Mouse (Mus musculus): ENCODE measurements around the gene Dnttip1. TPM values are rescaled to one million over a fixed set of nuclear protein-coding genes. Genes with fewer than 3 reads are reported as not detected.
"Not testable (repeated sequence)": the region's sequence is repeated elsewhere in the genome, so short reads cannot be mapped to it uniquely, and the experiment has no call there.

The Dnttip1 gene
- total RNA-seq, 2 experiments from 2014 or later, result 44.0 to 64.6 TPM

GRCm38 (mm10) chr2:164798554-164798953 lies 52.8 kb downstream of the Dnttip1 start:
- not testable (repeated sequence) for ATAC-seq (replicated peaks; ENCODE audit: low FRiP score, poor library complexity, severe bottlenecking)

- no peak for ATAC-seq (replicated peaks; ENCODE audit: low FRiP score, poor library complexity, severe bottlenecking)
Measured at GRCm38 (mm10) chr2:164800252-164801004, 54.6 kb downstream of the Dnttip1 start.

GRCm38 (mm10) chr2:164803201-164803920 lies 57.6 kb downstream of the Dnttip1 start:
- ATAC-seq (replicated peaks; ENCODE audit: low FRiP score, poor library complexity, severe bottlenecking), result no peak

GRCm38 (mm10) chr2:164803921-164804313 lies 58.1 kb downstream of the Dnttip1 start:
- no peak for ATAC-seq (replicated peaks; ENCODE audit: low FRiP score, poor library complexity, severe bottlenecking)

GRCm38 (mm10) chr2:164804533-164805331 lies 58.9 kb downstream of the Dnttip1 start, which contains the start of the genes Acot8 and Zswim3:
TSS of gene Acot8 (minus strand) at chr2:164804882.
TSS of gene Zswim3 (plus strand) at chr2:164805098.
- peak; percentile 91 for ATAC-seq (replicated peaks; ENCODE audit: low FRiP score, poor library complexity, severe bottlenecking)

- peak; percentile 80 for ATAC-seq (replicated peaks; ENCODE audit: low FRiP score, poor library complexity, severe bottlenecking)
Measured at GRCm38 (mm10) chr2:164805332-164805718, 59.5 kb downstream of the Dnttip1 start.

GRCm38 (mm10) chr2:164806614-164807013 lies 60.8 kb downstream of the Dnttip1 start:
- no peak for ATAC-seq (replicated peaks; ENCODE audit: low FRiP score, poor library complexity, severe bottlenecking)

- ATAC-seq (replicated peaks; ENCODE audit: low FRiP score, poor library complexity, severe bottlenecking), result no peak
Measured at GRCm38 (mm10) chr2:164813557-164813956, 67.8 kb downstream of the Dnttip1 start.

GRCm38 (mm10) chr2:164815348-164815747 lies 69.6 kb downstream of the Dnttip1 start:
- ATAC-seq (replicated peaks; ENCODE audit: low FRiP score, poor library complexity, severe bottlenecking), result peak; percentile 61

- ATAC-seq (replicated peaks; ENCODE audit: low FRiP score, poor library complexity, severe bottlenecking), result peak; percentile 76
Measured at GRCm38 (mm10) chr2:164815821-164816220, 70.0 kb downstream of the Dnttip1 start.

GRCm38 (mm10) chr2:164817206-164817605 lies 71.4 kb downstream of the Dnttip1 start:
- ATAC-seq (replicated peaks; ENCODE audit: low FRiP score, poor library complexity, severe bottlenecking), result no peak

- ATAC-seq (replicated peaks; ENCODE audit: low FRiP score, poor library complexity, severe bottlenecking), result no peak
Measured at GRCm38 (mm10) chr2:164817703-164818102, 71.9 kb downstream of the Dnttip1 start.

Other genes starting within 250 kb of the Dnttip1 start
- 18.0 and 22.7 TPM in 2 replicates for gene Pigt, start 248.5 kb upstream of the Dnttip1 start, total RNA-seq (2015; ENCODE audit: low replicate concordance)
- gene Pigt, start 248.5 kb upstream of the Dnttip1 start, total RNA-seq (2017; ENCODE audit: low replicate concordance), result 7.7 and 26.9 TPM in 2 replicates
- gene Wfdc2, start 183.6 kb upstream of the Dnttip1 start, total RNA-seq (2015; ENCODE audit: low replicate concordance), result not detected in 2 replicates
- not detected in 2 replicates for gene Wfdc2, start 183.6 kb upstream of the Dnttip1 start, total RNA-seq (2017; ENCODE audit: low replicate concordance)
- gene Spint3, start 172.5 kb upstream of the Dnttip1 start, total RNA-seq (2015; ENCODE audit: low replicate concordance), result not detected in 2 replicates
- gene Spint3, start 172.5 kb upstream of the Dnttip1 start, total RNA-seq (2017; ENCODE audit: low replicate concordance), result not detected in 2 replicates
- gene Wfdc6a, start 160.5 kb upstream of the Dnttip1 start, total RNA-seq (2015; ENCODE audit: low replicate concordance), result not detected in 2 replicates
- gene Wfdc6a, start 160.5 kb upstream of the Dnttip1 start, total RNA-seq (2017; ENCODE audit: low replicate concordance), result not detected in 2 replicates
- not detected in 2 replicates for gene Eppin, start 152.4 kb upstream of the Dnttip1 start, total RNA-seq (2015; ENCODE audit: low replicate concordance)
- gene Eppin, start 152.4 kb upstream of the Dnttip1 start, total RNA-seq (2017; ENCODE audit: low replicate concordance), result not detected in 2 replicates
- not detected in 2 replicates for gene Wfdc6b, start 132.5 kb upstream of the Dnttip1 start, total RNA-seq (2015; ENCODE audit: low replicate concordance)
- gene Wfdc6b, start 132.5 kb upstream of the Dnttip1 start, total RNA-seq (2017; ENCODE audit: low replicate concordance), result not detected in 2 replicates
- gene Wfdc8, start 132.4 kb upstream of the Dnttip1 start, total RNA-seq (2015; ENCODE audit: low replicate concordance), result not detected in 2 replicates
- gene Wfdc8, start 132.4 kb upstream of the Dnttip1 start, total RNA-seq (2017; ENCODE audit: low replicate concordance), result not detected in 2 replicates
- not detected in 2 replicates for gene Wfdc16, start 107.2 kb upstream of the Dnttip1 start, total RNA-seq (2015; ENCODE audit: low replicate concordance)
- not detected in 2 replicates for gene Wfdc16, start 107.2 kb upstream of the Dnttip1 start, total RNA-seq (2017; ENCODE audit: low replicate concordance)
- not detected in 2 replicates for gene Wfdc10, start 89.9 kb upstream of the Dnttip1 start, total RNA-seq (2015; ENCODE audit: low replicate concordance)
- not detected in 2 replicates for gene Wfdc10, start 89.9 kb upstream of the Dnttip1 start, total RNA-seq (2017; ENCODE audit: low replicate concordance)
- gene Wfdc9, start 89.4 kb upstream of the Dnttip1 start, total RNA-seq (2015; ENCODE audit: low replicate concordance), result not detected in 2 replicates
- gene Wfdc9, start 89.4 kb upstream of the Dnttip1 start, total RNA-seq (2017; ENCODE audit: low replicate concordance), result not detected in 2 replicates
- not detected in 2 replicates for gene Wfdc11, start 71.9 kb upstream of the Dnttip1 start, total RNA-seq (2015; ENCODE audit: low replicate concordance)
- not detected in 2 replicates for gene Wfdc11, start 71.9 kb upstream of the Dnttip1 start, total RNA-seq (2017; ENCODE audit: low replicate concordance)
- not detected in 2 replicates for gene Wfdc13, start 60.9 kb upstream of the Dnttip1 start, total RNA-seq (2015; ENCODE audit: low replicate concordance)
- gene Wfdc13, start 60.9 kb upstream of the Dnttip1 start, total RNA-seq (2017; ENCODE audit: low replicate concordance), result not detected in 2 replicates
- gene Spint4, start 47.5 kb upstream of the Dnttip1 start, total RNA-seq (2015; ENCODE audit: low replicate concordance), result not detected in 2 replicates
- not detected in 2 replicates for gene Spint4, start 47.5 kb upstream of the Dnttip1 start, total RNA-seq (2017; ENCODE audit: low replicate concordance)
- gene Spint5, start 30.7 kb upstream of the Dnttip1 start, total RNA-seq (2015; ENCODE audit: low replicate concordance), result not detected in 2 replicates
- gene Spint5, start 30.7 kb upstream of the Dnttip1 start, total RNA-seq (2017; ENCODE audit: low replicate concordance), result not detected in 2 replicates
- gene Wfdc3, start 52 bp upstream of the Dnttip1 start, total RNA-seq (2015; ENCODE audit: low replicate concordance), result 4.2 and 6.1 TPM in 2 replicates
- 2.3 and 2.8 TPM in 2 replicates for gene Wfdc3, start 52 bp upstream of the Dnttip1 start, total RNA-seq (2017; ENCODE audit: low replicate concordance)
- gene Ube2c, start 23.9 kb downstream of the Dnttip1 start, total RNA-seq (2015; ENCODE audit: low replicate concordance), result 1,168 and 1,264 TPM in 2 replicates
- gene Ube2c, start 23.9 kb downstream of the Dnttip1 start, total RNA-seq (2017; ENCODE audit: low replicate concordance), result 649 and 1,020 TPM in 2 replicates
- gene Tnnc2, start 34.0 kb downstream of the Dnttip1 start, total RNA-seq (2015; ENCODE audit: low replicate concordance), result not detected in 2 replicates
- gene Tnnc2, start 34.0 kb downstream of the Dnttip1 start, total RNA-seq (2017; ENCODE audit: low replicate concordance), result not detected in 2 replicates
- gene Snx21, start 39.8 kb downstream of the Dnttip1 start, total RNA-seq (2015; ENCODE audit: low replicate concordance), result not detected in 2 replicates
- gene Snx21, start 39.8 kb downstream of the Dnttip1 start, total RNA-seq (2017; ENCODE audit: low replicate concordance), result 0.13 TPM in 1 of 2 replicates, not detected in the other
- 23.8 and 30.6 TPM in 2 replicates for gene Acot8, start 58.9 kb downstream of the Dnttip1 start, total RNA-seq (2015; ENCODE audit: low replicate concordance)
- 33.6 and 58.4 TPM in 2 replicates for gene Acot8, start 58.9 kb downstream of the Dnttip1 start, total RNA-seq (2017; ENCODE audit: low replicate concordance)
- gene Zswim3, start 59.1 kb downstream of the Dnttip1 start, total RNA-seq (2015; ENCODE audit: low replicate concordance), result 2.5 and 7.2 TPM in 2 replicates
- 1.3 and 2.3 TPM in 2 replicates for gene Zswim3, start 59.1 kb downstream of the Dnttip1 start, total RNA-seq (2017; ENCODE audit: low replicate concordance)
- 1.1 and 5.4 TPM in 2 replicates for gene Zswim1, start 76.7 kb downstream of the Dnttip1 start, total RNA-seq (2015; ENCODE audit: low replicate concordance)
- gene Zswim1, start 76.7 kb downstream of the Dnttip1 start, total RNA-seq (2017; ENCODE audit: low replicate concordance), result 0.30 TPM in 1 of 2 replicates, not detected in the other
- not detected in 2 replicates for gene Spata25, start 82.6 kb downstream of the Dnttip1 start, total RNA-seq (2015; ENCODE audit: low replicate concordance)
- gene Spata25, start 82.6 kb downstream of the Dnttip1 start, total RNA-seq (2017; ENCODE audit: low replicate concordance), result not detected in 2 replicates
- gene Ctsa, start 86.9 kb downstream of the Dnttip1 start, total RNA-seq (2015; ENCODE audit: low replicate concordance), result 34.0 and 35.3 TPM in 2 replicates
- 38.9 and 43.0 TPM in 2 replicates for gene Ctsa, start 86.9 kb downstream of the Dnttip1 start, total RNA-seq (2017; ENCODE audit: low replicate concordance)
- gene Neurl2, start 87.5 kb downstream of the Dnttip1 start, total RNA-seq (2015; ENCODE audit: low replicate concordance), result not detected in 2 replicates
- 1.2 TPM in 1 of 2 replicates, not detected in the other for gene Neurl2, start 87.5 kb downstream of the Dnttip1 start, total RNA-seq (2017; ENCODE audit: low replicate concordance)
- gene Pltp, start 111.7 kb downstream of the Dnttip1 start, total RNA-seq (2015; ENCODE audit: low replicate concordance), result 1.3 and 5.0 TPM in 2 replicates
- gene Pltp, start 111.7 kb downstream of the Dnttip1 start, total RNA-seq (2017; ENCODE audit: low replicate concordance), result 0.23 TPM in 1 of 2 replicates, not detected in the other
- 57.7 and 71.3 TPM in 2 replicates for gene Pcif1, start 133.3 kb downstream of the Dnttip1 start, total RNA-seq (2015; ENCODE audit: low replicate concordance)
- 36.3 and 42.7 TPM in 2 replicates for gene Pcif1, start 133.3 kb downstream of the Dnttip1 start, total RNA-seq (2017; ENCODE audit: low replicate concordance)
- gene Zfp335, start 165.8 kb downstream of the Dnttip1 start, total RNA-seq (2015; ENCODE audit: low replicate concordance), result 25.2 and 25.6 TPM in 2 replicates
- gene Zfp335, start 165.8 kb downstream of the Dnttip1 start, total RNA-seq (2017; ENCODE audit: low replicate concordance), result 14.9 and 16.3 TPM in 2 replicates
- 41.1 and 44.7 TPM in 2 replicates for gene Mmp9, start 194.8 kb downstream of the Dnttip1 start, total RNA-seq (2015; ENCODE audit: low replicate concordance)
- 21.5 and 25.3 TPM in 2 replicates for gene Mmp9, start 194.8 kb downstream of the Dnttip1 start, total RNA-seq (2017; ENCODE audit: low replicate concordance)
- gene Slc12a5, start 214.8 kb downstream of the Dnttip1 start, total RNA-seq (2015; ENCODE audit: low replicate concordance), result not detected in 2 replicates
- gene Slc12a5, start 214.8 kb downstream of the Dnttip1 start, total RNA-seq (2017; ENCODE audit: low replicate concordance), result not detected in 2 replicates